Mouse (Mus musculus): ENCODE measurements around the gene Lrrc17. TPM values are rescaled to one million over a fixed set of nuclear protein-coding genes. Genes with fewer than 3 reads are reported as not detected.
"Not testable (repeated sequence)": the region's sequence is repeated elsewhere in the genome, so short reads cannot be mapped to it uniquely, and the experiment has no call there.

The Lrrc17 gene
- polyA plus RNA-seq, 1 experiment from 2014 or later, result 2.5 TPM

GRCm38 (mm10) chr5:21608311-21609304, 65.2 kb downstream of the Lrrc17 start:
- no peak overlapping the region for H3K4me2 ChIP-seq
- H3K27me3 ChIP-seq, result no peaks in the 10 kb centered on the region
- H3K9ac ChIP-seq, result no peak overlapping the region
- ATAC-seq (ENCODE audit: insufficient read depth), result no peak
- H3K36me3 ChIP-seq (replicated peaks), result no peaks in the 10 kb centered on the region
- no peaks in the 10 kb centered on the region for H3K4me1 ChIP-seq (replicated peaks)
- WGBS (ENCODE audit: insufficient replicate concordance), result 66% methylated on average over 12 of the region's 12 CpGs
- no peaks in the 10 kb centered on the region for H3K9me3 ChIP-seq (replicated peaks)
- no peak overlapping the region for H3K4me3 ChIP-seq (replicated peaks)
- no peak overlapping the region for H3K27ac ChIP-seq (replicated peaks)

DNA sequence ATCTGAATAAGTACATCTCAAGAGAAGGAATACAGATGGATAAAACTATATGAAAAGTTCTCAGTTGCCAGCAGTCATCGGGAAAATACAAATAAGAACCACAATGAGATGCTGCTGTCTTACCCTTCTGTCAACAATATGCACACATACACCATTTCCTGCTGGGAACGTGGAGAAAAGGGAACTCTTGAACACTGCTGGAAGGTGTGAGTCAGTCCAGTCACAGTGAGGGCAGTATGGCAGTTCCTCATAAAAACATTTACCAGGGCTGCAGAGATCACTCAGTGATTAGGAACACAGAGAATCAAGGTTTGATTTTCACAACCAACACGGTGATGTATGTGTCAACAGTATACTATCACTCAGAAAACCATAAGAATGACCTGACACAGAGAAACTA, 67.6 kb downstream of the Lrrc17 start:
- WGBS (ENCODE audit: insufficient replicate concordance), result 23% methylated on average over 3 of the region's 3 CpGs
- ATAC-seq (ENCODE audit: insufficient read depth), result no peak

DNA sequence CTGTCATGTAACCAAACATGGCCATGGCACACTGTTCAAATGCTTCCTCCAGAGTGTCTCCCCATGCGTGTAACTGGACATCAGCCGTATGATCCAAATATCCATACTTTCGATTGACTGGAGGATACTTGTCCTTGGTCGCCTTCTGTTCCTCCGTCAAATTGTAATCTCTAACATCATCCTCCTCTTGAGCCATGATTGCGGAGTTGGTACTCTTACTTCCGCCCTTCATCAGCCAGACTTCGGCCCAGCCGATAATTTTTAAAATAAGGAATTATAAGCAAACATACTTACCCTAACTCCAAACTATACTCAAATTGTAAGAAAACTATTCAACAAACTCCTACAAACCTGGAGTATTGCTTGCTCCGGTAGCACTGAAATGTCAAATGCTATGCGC, 70.9 kb downstream of the Lrrc17 start:
- H3K27me3 ChIP-seq; H3K9ac ChIP-seq; H3K9me3 ChIP-seq (replicated peaks); H3K4me2 ChIP-seq; H3K4me3 ChIP-seq (replicated peaks); H3K4me1 ChIP-seq (replicated peaks); ATAC-seq (ENCODE audit: insufficient read depth); H3K36me3 ChIP-seq (replicated peaks); H3K27ac ChIP-seq (replicated peaks): not testable (repeated sequence)
- 86% methylated on average over 11 of the region's 11 CpGs for WGBS (ENCODE audit: insufficient replicate concordance)

More for the DNA sequence above, 67.6 kb downstream of the Lrrc17 start:
- Histone ChIP-seq H3K27me3 (no peaks in the 10 kb centered on the region), H3K4me2 (no peak overlapping the region), H3K27ac (replicated peaks) (no peak overlapping the region), H3K9ac (no peak overlapping the region), H3K36me3 (replicated peaks) (no peaks in the 10 kb centered on the region), H3K9me3 (replicated peaks) (no peaks in the 10 kb centered on the region), H3K4me1 (replicated peaks) (no peaks in the 10 kb centered on the region), H3K4me3 (replicated peaks) (no peak overlapping the region)

GRCm38 (mm10) chr5:21616450-21617009, 73.2 kb downstream of the Lrrc17 start:
- H3K4me1 ChIP-seq (replicated peaks), result peaks cover 7% of the 10 kb centered on the region
- no peaks in the 10 kb centered on the region for H3K36me3 ChIP-seq (replicated peaks)
- H3K4me3 ChIP-seq (replicated peaks), result no peak overlapping the region
- no peak overlapping the region for H3K9ac ChIP-seq
- WGBS (ENCODE audit: insufficient replicate concordance), result 22% methylated on average over 3 of the region's 3 CpGs
- no peaks in the 10 kb centered on the region for H3K27me3 ChIP-seq
- no peak overlapping the region for H3K27ac ChIP-seq (replicated peaks)
- ATAC-seq (ENCODE audit: insufficient read depth), result 0 out of 2 replicates have a peak, but pooled peaks have one; percentile 22
- no peaks in the 10 kb centered on the region for H3K9me3 ChIP-seq (replicated peaks)
- H3K4me2 ChIP-seq, result no peak overlapping the region

Other genes with a start within 250 kb of the Lrrc17 start
- 2.2 and 2.7 TPM in 2 replicates for gene Fgl2, start 170.9 kb upstream of the Lrrc17 start, polyA plus RNA-seq (2015; fragmentation: Nextera tagmentation; extraction: Ambion mirVana)
- not detected in 2 replicates for gene Ccdc146, start 118.9 kb upstream of the Lrrc17 start, polyA plus RNA-seq (2015; fragmentation: Nextera tagmentation; extraction: Ambion mirVana)
- gene Fam185a, start 118.6 kb upstream of the Lrrc17 start, polyA plus RNA-seq (2015; fragmentation: Nextera tagmentation; extraction: Ambion mirVana), result 2.7 and 3.0 TPM in 2 replicates
- gene Fbxl13, start 102.1 kb downstream of the Lrrc17 start, polyA plus RNA-seq (2015; fragmentation: Nextera tagmentation; extraction: Ambion mirVana), result 0.08 and 0.16 TPM in 2 replicates
- 5.7 TPM in 2 replicates for gene Armc10, start 102.3 kb downstream of the Lrrc17 start, polyA plus RNA-seq (2015; fragmentation: Nextera tagmentation; extraction: Ambion mirVana)
- 0.74 and 1.1 TPM in 2 replicates for gene Napepld, start 157.8 kb downstream of the Lrrc17 start, polyA plus RNA-seq (2015; fragmentation: Nextera tagmentation; extraction: Ambion mirVana)
- gene Pmpcb, start 193.6 kb downstream of the Lrrc17 start, polyA plus RNA-seq (2015; fragmentation: Nextera tagmentation; extraction: Ambion mirVana), result 38.9 and 44.4 TPM in 2 replicates
- 21.5 and 23.3 TPM in 2 replicates for gene Dnajc2, start 241.7 kb downstream of the Lrrc17 start, polyA plus RNA-seq (2015; fragmentation: Nextera tagmentation; extraction: Ambion mirVana)
- gene Psmc2, start 241.7 kb downstream of the Lrrc17 start, polyA plus RNA-seq (2015; fragmentation: Nextera tagmentation; extraction: Ambion mirVana), result 111 and 116 TPM in 2 replicates

Data from liver, embryonic 15.5 days (tissue).